In the genomic region with DNA sequence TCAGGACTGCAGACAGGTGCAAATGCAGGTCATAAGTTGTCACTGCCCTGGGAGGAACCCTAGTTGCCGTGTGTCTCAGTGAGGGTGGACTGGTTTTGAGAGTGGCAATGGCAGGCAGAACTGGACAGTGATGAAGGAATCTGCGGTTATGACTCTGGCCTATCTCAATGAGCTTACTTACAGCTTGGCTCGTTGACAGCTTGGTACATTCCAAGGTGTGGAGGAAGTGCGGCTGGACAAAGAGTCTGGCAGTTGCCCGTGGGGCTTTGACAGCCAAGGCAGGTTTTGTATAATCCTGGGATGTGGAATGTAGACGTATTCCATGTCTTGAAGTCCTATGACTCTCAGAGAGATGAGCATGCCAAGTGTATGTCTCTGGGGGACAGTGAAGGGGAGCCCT, we compare ENCODE assay signal across 29 mouse cellular contexts. TPM values are rescaled to one million over a fixed set of nuclear protein-coding genes. Genes with fewer than 3 reads are reported as not detected.
DNase-seq lines count a peak whose midpoint lies in the region; ATAC-seq lines count a peak whose summit lies in the region.
"Had no signal": no experiment of that assay in that cellular context is flagged by ENCODE, and none has a peak within 500 bp of the region (broad histone marks: within the 10 kb centered on the region; RNA-seq: fewer than 3 reads in every experiment).

No protein-coding gene starts in this region.

- no peaks in the 10 kb centered on the region for H3K36me3 ChIP-seq in heart, embryonic 14.5 days (ENCODE audit: control insufficient read depth, insufficient read depth, low read length)
- H3K36me3 ChIP-seq: embryonic facial prominence, embryonic 12.5 days; G1E; kidney, embryonic 15.5 days; limb, embryonic 13.5 days; liver, embryonic 13.5 days; midbrain, embryonic 10.5 days; stomach, embryonic 15.5 days had no signal

- H3K4me2 ChIP-seq in heart, embryonic 14.5 days (ENCODE audit: low read length): no peak overlapping the region
- H3K4me2 ChIP-seq: embryonic facial prominence, embryonic 12.5 days; kidney, embryonic 15.5 days; limb, embryonic 13.5 days; liver, embryonic 13.5 days; stomach, embryonic 15.5 days had no signal

- intact Hi-C loops in left cerebral cortex, postnatal 4 days (cut with DNase I): no loop called here

- peak; percentile 49 for ATAC-seq in heart, embryonic 14.5 days (ENCODE audit: insufficient number of reproducible peaks, insufficient read depth, low FRiP score, low read depth)
- ATAC-seq in frontal cortex, adult (ENCODE audit: low TSS enrichment): no peak
- ATAC-seq: forebrain, postnatal 0 days; hindbrain, postnatal 0 days; intestine, postnatal 0 days; midbrain, embryonic 16.5 days; Patski had no signal

- no peak for DNase-seq in heart, adult 18-20 months
- peak; percentile 18 for DNase-seq in urinary bladder, postnatal 14 days (ENCODE audit: low spot score)
- DNase-seq in urinary bladder, postnatal 10 days (ENCODE audit: low spot score): no peak
- peak; percentile 40 for DNase-seq in lung, postnatal 10 days
- DNase-seq in left cerebral cortex, postnatal 4 days: no peak
- DNase-seq: adrenal gland, adult 8-10 months; B cell, adult 2 months; cerebellum, adult 2 months; cerebellum, postnatal 25 days; forebrain, postnatal 0 days; kidney, postnatal 4 days; liver, embryonic 13.5 days; right cerebral cortex, postnatal 4 days; thymus, adult 18-20 months; thymus, postnatal 36 days had no signal

- no peak overlapping the region for H3K4me3 ChIP-seq in heart, embryonic 14.5 days (ENCODE audit: control insufficient read depth in 1 of 2, insufficient read depth in 1 of 2, low read depth in 1 of 2, low read length in 2 of 2)
- H3K4me3 ChIP-seq: embryonic facial prominence, embryonic 12.5 days; kidney, embryonic 15.5 days; limb, embryonic 13.5 days; liver, embryonic 13.5 days; midbrain, embryonic 10.5 days; myocyte; stomach, embryonic 15.5 days had no signal

- H3K27ac ChIP-seq in heart, embryonic 14.5 days (replicated peaks in 1 of 2; ENCODE audit: control insufficient read depth in 1 of 2, insufficient read depth in 1 of 2, low read depth in 2 of 2, low read length in 2 of 2): peak overlapping the region; percentile 29 to 41
- H3K27ac ChIP-seq: embryonic facial prominence, embryonic 12.5 days; hindbrain, postnatal 0 days; kidney, embryonic 15.5 days; limb, embryonic 13.5 days; liver, embryonic 13.5 days; midbrain, embryonic 10.5 days; stomach, embryonic 15.5 days had no signal

- H3K4me1 ChIP-seq in heart, embryonic 14.5 days (ENCODE audit: control insufficient read depth in 2 of 2, insufficient read depth in 2 of 2, low read length in 2 of 2): peaks cover 48 to 52% of the 10 kb centered on the region in 2 experiments
- H3K4me1 ChIP-seq: stomach, embryonic 15.5 days had no signal

- no peak overlapping the region for H3K9ac ChIP-seq in heart, embryonic 14.5 days (ENCODE audit: low read length)
- H3K9ac ChIP-seq: embryonic facial prominence, embryonic 12.5 days; forebrain, postnatal 0 days; kidney, embryonic 15.5 days; limb, embryonic 13.5 days; liver, embryonic 13.5 days; stomach, embryonic 15.5 days had no signal

- H3K27me3 ChIP-seq in heart, embryonic 14.5 days (ENCODE audit: control insufficient read depth, insufficient read depth, low read length): no peaks in the 10 kb centered on the region
- H3K27me3 ChIP-seq: CH12.LX; embryonic facial prominence, embryonic 12.5 days; kidney, embryonic 15.5 days; limb, embryonic 13.5 days; Patski; stomach, embryonic 15.5 days had no signal

- WGBS in heart, embryonic 14.5 days: 9% methylated on average over 6 of the region's 6 CpGs

- no peaks in the 10 kb centered on the region for H3K9me3 ChIP-seq in heart, embryonic 14.5 days (ENCODE audit: control insufficient read depth, low read length)
- H3K9me3 ChIP-seq: embryonic facial prominence, embryonic 12.5 days; G1E; kidney, embryonic 15.5 days; limb, embryonic 13.5 days; liver, embryonic 13.5 days; midbrain, embryonic 10.5 days; stomach, embryonic 15.5 days had no signal

RNA-seq across cellular contexts. Expression of a gene that starts 16.9 kb away (rescaled TPM):
- 125 and 136 TPM in 2 replicates for polyA plus RNA-seq in heart, embryonic 14.5 days (2014; fragmentation: Nextera tagmentation; extraction: Ambion mirVana)
- 100 to 1,000 TPM; 408 to 450 TPM for total RNA-seq in heart, adult 18-20 months (2021)
- total RNA-seq in left cerebral cortex, postnatal 4 days (2021): 1 to 10 TPM; 2.7 to 2.9 TPM
- polyA plus RNA-seq: G1E had no signal

Comparison
In these comparisons a context has a peak if more than half of its experiments do, and no peak if none do; other contexts are left out.
1. DNase-seq: peak in urinary bladder, postnatal 14 days (single experiment) and lung, postnatal 10 days (single experiment); none in heart, adult 18-20 months (0 of 2), urinary bladder, postnatal 10 days (single experiment) and left cerebral cortex, postnatal 4 days (single experiment).
2. RNA of a gene that starts 16.9 kb away (total RNA-seq): 408 to 450 TPM in heart, adult 18-20 months; 2.7 to 2.9 TPM in left cerebral cortex, postnatal 4 days; every median in the first group is over 100 times any median in the second.